Mouse (Mus musculus) kidney, adult 8-10 months (tissue): ENCODE measurements around the gene Ctxn1.
A peak's percentile ranks its signal among the peaks of the same experiment; 100 is the strongest.
"Not testable (repeated sequence)": the region's sequence is repeated elsewhere in the genome, so short reads cannot be mapped to it uniquely, and the experiment has no call there.

Experiments
- DNase-seq, 2 experiments: peaks; one replicate each; pipeline ENCODE4 v3.0.0; 2022

Gene Ctxn1

DNA sequence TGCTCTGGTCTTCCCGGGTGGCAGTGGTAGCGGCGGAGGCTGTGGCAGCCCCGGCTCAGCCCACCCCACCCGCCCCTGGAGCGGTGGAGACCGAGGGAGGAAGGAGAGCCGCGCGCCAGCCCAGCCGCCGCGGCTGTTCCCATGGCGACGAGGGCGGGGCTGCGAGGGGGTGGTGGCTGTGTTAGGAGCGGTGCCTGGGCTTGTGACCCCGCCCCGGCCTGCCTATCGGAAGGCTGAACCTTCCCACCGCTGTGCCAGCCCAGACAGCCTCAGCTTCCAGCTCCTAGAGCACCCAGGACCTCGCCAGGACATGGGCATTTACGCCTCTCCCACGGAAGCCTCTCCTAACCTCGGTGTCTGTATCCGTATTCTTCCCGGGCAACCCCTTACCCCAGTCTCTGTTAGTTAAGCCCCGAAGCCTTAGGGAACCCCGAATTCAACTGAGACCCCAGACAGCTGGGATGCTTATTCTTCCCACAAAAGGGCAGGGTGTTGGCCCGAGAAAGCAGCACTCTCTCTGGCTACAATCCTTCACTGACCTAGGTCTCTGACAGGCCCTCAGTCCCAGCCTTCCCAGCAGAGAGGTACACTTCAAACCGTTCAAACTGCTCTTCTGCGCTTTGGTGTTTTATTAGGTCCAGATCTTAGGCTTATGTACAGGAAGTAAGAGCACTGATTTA is at the start of gene Ctxn1:
Gene Ctxn1 (minus strand): TSS at position 150 of the 680 bp plus-strand sequence.
- peak; percentile 94 to 96 for DNase-seq

DNA sequence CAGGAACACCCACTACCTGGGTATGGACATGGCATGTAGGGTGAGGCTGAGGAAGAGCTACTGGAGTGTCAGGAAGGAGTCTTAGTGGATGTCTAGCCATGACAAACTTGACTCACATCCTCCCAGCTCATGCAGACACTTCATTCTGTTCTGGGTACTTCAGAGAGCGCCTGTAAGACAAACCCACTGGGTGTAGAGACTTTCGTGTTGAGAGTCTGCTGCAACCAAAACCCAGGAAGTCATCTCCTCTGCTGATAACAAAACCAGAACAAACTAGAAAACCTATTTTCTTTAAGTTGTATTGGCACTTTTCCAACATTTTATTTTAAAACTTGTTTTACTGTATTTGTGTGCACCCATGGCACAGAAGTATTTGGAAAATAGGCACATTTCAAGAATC is 46.8 kb upstream of the Ctxn1 start:
- no peak for DNase-seq

DNA sequence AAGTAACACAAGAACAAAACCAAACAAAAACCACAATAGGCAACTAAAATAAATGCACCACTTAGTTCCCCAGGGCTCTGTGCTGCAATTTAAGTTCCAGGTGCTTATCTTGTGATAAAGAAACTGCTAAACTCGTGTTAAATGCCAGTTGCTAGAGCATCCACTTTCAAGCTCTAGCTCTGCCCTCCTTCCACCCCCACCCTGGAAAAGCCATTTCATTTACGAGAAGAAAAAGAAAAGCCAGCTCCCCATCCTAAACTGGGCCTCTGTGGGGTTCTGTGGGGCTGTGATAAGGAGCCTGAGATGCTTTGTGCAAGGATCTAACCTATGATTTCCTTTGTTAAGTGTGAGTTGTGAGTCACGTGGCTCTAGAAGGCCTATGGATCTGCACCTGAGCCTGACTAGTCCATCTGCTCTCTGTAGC is 45.1 kb upstream of the Ctxn1 start:
- DNase-seq = no peak

DNA sequence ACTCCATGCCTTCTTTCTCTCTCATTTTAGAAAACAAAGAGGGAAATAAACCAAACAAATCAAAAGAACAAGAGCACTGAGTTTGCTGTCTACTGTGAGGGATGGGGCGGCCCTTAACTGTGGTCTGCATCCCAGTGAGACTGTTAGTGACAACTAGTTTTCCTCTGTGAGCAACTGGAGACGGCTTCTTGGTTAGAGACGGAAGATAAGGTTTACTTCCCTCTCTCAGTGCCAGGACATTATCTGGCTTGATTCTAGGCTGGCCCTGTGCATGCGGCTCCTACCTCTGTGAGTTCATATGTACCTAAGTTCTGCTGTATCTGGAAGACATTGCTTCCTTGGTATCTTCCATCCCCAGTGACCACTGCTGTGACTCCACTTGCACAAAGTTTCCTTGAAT is 38.7 kb upstream of the Ctxn1 start:
- no peak for DNase-seq

DNA sequence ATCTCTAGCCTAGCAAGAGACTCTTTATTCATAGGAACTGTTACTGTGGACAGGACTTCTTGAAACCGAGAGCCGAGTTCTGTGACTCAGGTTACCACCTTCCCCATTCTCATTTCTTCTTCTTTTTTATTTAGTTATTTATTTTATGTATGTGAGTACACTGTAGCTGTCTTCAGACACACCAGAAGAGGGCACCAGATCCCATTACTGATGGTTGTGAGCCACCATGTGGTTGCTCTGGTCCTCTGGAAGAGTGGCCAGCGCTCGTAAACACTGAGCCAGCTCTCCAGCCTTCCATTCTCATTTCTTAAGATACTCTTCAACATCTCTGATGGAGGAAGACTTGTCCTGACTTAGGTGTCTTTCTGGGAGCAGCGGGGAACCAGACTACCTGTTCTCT is 33.7 kb upstream of the Ctxn1 start:
- DNase-seq = no peak

DNA sequence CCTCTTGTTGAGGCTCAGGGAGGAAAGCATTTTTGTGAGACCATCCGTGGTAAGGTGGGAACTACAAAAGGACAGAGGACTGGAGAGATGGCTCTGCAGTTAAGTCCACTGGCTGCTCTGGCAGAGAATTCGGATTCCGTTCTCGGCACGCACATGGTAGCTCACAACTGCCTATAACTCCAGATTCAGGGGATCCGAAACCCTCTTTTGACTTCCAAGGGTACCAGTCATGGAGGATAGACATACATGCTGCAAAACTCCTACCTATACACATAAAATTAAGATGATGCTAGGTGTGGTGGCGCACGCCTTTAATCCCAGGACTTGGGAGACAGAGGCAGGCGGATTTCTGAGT is 17.0 kb upstream of the Ctxn1 start:
- no peak for DNase-seq

DNA sequence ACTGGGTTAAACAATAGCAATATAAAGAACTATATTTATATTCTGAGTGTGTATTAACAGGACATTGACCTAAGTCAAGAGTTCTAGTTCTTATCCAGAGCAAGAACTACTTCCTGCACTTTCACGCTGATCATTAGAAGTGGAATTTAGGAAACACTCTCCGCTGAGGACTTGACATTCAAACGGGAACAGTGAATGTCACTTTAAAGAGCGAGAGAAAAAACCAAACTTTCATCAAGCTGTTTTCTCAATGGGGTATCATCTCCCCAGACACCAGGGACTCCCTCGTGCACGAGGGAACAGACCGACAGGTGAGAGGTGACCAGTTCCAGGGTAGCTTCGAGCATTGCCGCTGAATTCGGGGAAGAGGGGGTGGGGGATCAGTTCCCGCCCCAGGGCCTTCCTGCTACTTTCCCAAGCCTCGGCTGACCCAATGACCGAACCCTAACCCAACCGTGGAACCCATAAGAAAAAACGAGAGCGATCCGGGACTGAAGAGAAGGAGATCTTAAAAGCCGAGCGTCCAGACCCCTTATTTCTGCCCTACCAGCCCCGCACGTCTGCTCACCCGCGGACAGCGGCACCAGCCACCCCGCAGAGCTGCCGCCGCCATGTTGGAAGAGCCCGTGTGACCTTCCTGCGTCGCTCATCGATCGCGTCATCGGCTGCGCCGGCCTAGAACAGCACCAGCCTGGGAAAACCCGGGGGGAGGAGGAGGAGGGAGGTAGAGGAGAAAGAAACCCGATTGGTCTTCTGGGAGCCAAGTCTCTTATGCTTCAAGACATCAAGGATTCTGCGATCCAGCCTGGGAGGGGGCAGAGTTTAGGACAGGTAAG is 16.4 kb upstream of the Ctxn1 start, which contains the start of gene Timm44:
Gene Timm44 (minus strand): TSS at position 639 of the 836 bp plus-strand sequence.
- DNase-seq = peak; percentile 94 to 96

DNA sequence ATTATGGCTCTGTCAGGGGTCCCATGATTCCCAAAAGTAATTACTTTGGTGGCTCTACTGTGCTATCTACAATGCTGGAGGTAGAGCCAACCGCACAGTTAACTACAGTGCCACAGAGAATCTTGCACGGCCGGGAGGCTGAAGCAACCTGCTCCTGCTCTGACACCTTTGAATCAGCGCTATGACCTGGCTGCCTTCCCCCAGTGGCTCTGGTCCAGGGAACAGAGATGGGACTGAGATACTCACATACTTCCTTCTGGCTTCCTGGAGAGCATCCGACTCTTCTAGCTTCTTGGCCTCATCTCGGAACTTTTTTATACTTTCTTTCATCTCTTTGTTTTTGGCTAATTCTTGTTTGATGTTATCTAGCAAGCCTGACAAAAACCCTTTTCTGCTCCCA is 10.5 kb upstream of the Ctxn1 start:
- DNase-seq = no peak

DNA sequence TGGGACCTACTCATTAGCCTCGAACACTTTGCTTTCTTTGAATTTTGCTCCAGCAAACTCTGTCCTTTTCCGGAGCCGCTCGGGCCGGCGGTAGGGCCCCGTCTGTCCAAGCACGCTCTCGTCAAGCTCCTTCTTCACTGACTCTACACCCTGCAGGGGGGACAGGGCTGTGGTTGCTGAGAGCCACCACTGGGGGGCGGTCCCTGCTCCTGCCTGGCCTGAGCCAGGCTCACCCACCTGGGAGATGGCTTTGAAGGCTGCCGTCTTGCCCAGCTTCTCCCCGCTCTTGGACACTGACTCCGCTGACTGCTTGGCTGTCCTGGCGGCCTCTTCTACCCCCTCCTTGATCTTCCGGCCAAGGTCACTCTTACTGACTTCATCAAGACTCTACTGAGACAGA is 8.6 kb upstream of the Ctxn1 start:
- no peak for DNase-seq

DNA sequence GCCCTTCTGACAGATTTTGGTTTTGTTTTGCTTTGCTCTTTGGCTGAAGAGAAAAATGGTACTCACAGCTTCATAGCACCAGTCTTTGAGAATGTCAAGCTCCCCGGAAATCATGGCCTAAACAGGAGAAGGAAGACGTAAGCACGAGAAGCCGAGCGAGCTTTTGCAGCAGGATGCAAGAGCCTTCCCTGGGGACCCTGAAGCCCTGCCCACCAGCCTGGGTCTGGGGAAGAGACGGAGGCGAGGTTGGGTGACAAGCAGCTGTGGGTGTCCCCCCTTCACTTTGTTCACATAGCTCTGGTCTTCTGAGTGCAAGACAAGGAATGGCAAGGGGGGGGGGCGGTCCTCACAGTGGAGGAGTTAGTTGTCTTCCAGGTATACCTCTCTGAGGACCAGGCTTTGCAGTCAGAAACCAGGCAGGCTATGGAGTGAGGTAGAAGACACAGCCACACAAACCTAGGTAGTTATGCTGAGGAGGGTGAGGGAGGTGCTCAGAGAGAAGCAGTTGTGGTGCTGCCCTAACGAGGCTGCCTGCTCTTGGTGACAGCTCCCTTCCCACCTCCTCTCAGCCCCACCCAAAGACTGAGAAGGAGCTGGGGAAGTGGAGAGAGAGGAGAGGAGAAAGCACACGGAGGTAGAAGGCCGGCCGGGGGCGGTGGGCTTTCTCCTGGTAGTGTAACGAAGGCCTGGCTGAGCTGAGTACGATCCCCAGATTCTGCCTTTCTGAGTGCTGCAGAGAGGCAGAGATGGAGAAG is 6.3 kb upstream of the Ctxn1 start:
- no peak for DNase-seq

DNA sequence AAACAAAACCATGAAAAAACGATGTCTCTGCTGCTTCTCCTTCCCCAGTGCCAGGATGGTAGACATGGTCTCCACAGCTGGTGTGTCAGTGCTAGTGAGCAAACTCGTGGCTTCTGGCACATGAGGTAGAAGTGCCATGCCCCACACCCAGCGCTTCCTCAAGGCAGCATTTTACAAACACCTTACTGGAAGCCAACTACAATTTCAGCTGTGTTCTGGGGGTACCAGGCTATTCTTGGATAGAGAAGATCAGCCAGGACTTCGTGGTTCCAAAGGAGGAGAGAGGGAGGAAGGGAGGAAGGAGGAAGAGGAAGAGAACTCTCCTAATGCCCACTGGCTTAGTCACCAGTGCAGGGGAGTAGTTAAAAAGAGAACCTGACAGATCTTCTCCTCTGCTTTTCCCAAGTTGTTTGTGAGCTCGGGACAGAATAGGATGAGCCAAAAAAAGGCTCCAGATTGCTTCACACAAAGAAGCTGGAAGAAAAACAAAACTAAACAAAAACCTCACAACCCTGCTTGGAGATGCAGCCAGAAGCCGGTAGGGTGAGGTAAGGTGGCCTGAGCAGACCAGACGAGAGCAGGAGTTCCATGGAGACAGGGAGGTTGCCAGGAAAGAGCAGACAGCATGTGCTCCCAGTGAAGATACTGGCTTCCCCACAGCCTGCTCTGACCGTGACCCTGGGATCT is 4.2 kb upstream of the Ctxn1 start:
- no peak for DNase-seq

DNA sequence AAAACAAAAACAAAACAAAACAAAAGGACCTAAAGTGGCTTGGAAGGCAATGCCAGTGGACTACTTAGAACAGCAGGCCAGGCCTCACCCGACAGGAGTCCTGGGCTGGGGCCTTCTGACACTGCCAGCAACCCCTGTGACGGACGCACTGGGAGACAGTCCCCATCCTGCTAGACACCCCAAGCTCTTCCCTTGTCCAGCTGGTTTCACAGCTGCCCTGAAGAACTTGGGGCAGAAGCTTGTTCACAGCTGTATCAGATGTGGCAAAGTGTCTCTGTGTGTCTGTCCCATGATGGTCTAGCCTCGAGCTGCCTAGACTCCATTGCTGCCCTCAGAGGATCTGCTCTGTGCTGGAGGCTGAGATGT is 714 bp upstream of the Ctxn1 start:
- DNase-seq = no peak

DNA sequence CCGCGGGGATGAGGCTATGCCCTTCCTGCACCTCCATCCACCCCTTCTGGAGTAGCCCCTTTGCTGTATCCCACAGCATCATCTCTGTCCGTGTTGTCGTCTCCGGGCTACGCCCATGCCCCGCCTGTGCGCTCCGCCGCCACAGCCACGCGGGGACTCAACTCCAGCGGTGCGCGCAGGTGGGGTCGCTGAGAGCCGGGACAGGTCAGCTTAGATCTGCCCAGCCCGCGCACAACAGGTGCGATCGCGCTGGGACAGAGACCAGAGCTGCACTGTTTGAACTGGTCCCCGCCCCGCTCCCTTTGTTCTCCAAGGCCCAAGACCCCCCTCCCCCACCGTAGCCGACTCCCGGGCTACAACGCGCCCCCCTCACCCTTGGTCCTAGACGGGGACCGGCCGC is 396 bp downstream of the Ctxn1 start:
- DNase-seq = no peak

DNA sequence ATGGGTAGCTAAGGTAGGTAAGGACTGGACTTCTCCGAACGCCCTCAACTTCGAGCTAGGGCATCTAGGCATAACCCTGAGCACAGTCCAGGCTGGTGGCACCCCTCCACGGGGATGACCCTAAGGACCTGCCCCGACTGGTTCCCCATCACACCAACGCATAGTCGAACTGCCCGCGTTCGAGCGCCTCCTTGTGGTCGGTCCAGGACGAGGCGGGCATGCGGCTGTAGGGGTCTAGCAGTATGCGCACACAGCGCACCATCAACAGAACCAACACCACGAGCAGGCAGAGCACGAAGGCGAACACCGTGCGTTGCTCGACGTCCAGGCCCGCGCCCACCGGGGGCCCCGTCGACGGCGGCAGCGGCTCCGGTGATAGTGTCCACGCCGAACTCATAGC is 841 bp downstream of the Ctxn1 start:
- DNase-seq = peak in 1 of 2 experiments; percentile 63

DNA sequence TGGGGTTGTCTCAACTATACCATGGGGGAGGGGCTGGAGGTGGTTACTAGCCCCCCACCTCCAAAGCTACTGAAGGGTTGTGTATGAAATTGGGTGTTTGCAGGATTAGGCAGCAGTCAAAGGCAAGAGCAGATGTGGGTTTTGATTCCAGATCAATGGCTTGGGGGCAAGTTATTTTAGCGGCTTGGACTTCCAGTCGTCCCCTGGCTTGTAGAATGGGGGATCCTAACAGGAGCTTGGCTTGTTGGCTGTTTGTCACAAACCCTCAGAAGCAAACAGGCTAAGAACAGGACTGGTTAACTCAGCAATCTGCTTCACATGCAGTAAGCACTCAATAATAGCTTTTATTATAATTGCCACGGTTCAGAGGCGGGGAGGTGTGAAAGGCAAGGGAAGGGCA is 1.7 kb downstream of the Ctxn1 start:
- DNase-seq = no peak

DNA sequence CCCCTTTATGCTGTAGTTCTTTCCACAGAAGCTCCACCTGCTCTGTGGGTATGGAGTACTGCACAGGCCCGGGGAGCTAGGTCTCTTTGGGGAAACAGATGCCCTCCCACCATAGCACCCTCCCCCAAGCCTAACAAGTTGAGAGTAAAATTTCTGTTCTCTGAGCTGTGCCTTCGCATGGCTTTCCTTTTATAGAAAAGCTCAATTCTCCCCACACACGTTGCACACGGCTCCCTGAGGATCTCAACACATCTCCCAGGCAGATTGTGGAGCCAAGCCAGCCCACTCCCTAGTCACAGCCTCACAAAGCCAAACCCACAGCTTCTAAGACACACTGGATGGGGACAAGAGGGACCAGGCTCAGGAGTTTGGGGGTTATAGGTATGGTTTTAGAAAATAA is 2.2 kb downstream of the Ctxn1 start:
- no peak for DNase-seq

DNA sequence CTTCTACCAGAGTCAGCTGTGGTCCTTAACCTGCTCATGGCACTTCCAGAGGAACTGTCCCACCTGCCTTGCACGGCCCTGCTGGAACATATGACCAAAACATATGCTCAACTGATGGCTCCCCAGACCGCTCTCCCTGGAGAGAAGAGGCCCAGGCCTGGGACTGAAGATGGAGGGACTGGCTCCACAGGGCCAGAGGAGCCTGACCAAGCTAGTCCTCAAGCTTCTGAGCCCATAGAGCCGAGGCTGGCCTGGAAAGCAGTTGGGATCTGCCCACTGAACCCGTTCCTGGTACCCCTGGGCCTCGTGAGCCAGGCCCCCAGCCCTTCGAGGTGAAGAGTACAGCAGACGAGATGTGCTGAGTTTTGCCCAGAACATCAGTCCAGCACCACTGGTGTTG is 3.6 kb downstream of the Ctxn1 start:
- not testable (repeated sequence) for DNase-seq

DNA sequence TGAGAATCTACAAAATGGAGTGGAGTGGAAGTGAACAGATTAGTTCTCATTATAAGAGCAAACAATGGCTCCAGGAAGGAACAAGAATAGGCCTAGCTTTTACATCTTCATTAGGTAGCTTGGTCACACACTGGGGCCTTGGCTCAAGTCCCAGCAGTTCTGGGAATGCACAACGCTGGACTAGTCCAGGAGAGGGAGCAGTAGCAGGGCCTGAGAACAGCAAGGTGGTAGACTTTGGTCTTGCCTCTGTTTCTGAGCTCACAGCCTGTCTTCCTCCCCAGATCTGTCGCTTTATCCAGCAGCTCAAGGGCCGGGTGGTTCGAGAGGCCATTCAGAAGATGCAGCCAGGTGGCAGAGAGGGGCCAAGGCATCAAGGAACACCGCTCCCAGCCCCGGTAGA is 5.1 kb downstream of the Ctxn1 start:
- DNase-seq = peak; percentile 82 to 86

DNA sequence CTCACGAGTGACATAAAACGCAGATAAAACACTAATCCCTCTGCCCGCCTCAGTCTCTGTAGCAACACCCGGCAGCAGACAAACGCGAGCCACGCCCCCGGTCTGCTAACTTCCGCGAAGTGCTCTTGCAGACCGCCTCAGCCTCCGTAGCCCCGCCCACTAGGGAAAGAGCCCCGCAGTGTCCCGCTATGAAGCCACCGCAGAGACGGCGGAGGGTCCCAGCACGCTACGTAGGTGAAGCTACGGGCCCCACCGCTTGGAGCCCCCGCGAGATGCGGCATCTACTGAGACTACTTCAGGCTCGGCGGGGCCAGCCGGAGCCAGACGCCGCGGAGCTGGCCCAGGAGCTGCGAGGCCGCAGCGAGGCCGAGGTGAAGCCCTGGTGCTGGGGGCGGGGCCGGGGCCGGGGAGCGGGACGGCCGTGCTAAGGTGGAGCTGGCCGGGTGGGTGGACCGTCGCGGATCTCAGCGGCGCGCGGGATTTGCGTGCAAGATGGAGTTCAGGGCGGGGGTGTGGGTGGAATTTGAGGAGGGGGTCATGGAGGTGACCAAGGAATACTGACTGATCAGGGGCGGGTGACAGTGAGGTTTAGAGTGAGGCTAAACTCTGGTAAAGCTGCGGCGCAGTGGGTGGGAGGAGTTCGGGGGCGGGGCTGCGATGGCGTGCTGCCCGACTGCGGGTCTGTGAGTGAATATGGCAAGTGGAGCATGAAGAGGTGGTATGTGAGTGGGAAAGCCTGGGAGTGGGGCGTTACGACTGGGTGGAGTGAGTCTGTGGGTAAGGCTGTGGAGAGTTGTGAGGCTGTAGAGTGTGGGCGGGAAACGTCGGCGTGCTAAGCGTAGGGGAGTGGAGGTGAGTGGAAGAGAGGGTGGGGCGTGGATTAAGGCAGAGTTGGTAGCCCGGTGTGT is 5.9 kb downstream of the Ctxn1 start, which contains the start of gene Snapc2:
Gene Snapc2 (plus strand): TSS at position 147 of the 908 bp plus-strand sequence.
- DNase-seq = peak; percentile 94 to 96

DNA sequence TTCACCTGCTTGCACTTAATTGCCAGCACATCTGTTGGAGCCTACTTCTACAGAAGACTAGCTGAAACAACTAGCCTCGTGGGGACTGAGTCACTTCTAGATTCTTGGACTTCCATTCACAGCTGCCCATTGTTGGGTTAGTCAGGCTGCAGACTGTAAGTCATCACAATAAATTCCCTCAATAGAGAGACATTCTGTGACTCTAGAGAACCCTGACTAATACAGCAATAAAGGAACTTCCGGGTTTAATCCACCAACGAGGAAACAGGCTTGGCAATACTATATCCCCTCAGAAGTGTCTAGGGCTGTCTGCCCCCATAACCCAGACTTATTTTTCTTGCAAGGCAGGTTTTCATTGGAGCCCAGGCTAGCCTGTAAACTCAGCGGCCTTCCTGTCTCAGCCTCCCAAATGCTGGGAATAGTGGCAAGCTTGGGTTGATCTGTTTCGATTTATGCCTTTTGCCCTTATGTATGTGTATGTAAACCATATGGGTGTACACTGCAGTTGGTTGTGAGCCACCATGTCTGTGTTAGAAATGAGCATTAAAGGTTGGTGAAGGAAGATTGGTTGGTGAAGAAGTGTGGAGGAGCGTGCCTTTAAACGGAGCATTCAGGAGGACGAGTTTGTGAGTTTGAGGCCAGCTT is 6.8 kb downstream of the Ctxn1 start:
- no peak for DNase-seq

DNA sequence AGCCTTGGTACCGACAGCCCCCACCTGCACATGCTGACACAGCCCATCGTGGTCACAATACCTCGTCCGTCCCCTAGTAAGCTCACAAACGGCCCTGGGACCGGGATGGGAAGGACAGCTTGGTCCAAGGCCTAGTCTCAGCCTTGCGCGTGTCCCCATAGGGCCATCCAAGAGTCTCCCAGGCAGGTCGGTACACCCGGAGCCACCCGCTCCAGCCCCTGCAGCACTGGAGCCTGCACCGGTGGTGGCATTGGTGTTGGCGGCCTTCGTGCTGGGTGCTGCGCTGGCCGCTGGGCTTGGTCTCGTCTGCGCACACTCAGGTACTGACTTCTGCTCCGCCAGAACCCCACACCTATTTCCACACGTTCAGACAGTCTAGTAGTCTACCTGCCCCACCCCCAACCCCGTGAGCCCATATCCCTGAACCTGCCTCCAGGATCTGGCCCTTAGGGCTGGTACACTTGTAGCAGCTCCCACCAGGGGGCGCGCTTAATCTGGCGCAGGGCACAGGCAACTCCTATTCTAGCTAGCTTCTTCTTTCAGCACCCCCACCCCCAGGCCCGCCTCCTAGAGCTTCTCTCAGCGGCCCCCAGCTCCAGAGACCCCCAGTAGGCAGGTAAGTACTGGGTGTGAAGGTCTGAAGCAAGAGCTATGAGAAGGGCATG is 8.6 kb downstream of the Ctxn1 start:
- DNase-seq = peak; percentile 72 to 84
